Mouse (Mus musculus): ENCODE measurements around the gene Mmd.

Gene Mmd

DNA sequence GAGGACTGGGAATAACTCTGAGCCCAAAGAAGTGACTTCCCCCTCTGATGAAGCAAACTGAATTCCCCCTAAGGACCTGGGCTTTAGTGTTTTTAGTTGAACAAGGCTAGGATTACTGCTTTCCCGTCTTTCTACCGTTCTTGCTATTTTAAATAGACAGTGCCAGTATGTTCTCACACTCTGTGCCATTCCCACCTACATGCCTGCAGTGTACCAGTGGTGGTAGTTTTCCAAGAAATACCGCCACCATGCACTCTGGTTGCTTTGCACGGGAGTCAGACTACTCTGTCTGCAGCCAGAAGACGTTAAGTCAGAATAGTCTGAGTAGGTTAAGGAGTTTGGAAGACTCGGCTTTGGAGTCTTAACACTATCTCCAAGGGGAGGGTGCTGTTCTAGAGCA is 34.3 kb downstream of the Mmd start:
- no peak for DNase-seq (ENCODE audit: low read depth)

DNA sequence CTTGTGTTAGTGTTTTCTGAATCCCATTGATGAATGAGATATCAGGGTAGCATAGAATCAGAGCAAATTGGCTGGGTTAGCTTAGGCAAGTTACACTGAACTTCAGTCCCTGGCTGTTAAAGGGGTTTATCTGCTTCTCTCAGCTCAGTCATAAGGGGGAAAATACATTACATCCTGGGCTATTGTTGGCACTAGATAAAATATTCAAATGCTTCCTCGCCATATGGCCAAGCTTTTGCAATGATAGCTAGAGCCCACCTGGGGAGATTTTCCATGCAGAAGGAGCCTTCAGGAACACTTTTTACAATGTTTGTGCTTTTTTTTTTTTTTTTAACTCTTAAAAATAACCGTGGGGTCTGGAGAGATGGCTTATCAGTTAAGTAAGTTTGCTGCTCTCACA is 34.8 kb downstream of the Mmd start:
- DNase-seq (ENCODE audit: low read depth): no peak

DNA sequence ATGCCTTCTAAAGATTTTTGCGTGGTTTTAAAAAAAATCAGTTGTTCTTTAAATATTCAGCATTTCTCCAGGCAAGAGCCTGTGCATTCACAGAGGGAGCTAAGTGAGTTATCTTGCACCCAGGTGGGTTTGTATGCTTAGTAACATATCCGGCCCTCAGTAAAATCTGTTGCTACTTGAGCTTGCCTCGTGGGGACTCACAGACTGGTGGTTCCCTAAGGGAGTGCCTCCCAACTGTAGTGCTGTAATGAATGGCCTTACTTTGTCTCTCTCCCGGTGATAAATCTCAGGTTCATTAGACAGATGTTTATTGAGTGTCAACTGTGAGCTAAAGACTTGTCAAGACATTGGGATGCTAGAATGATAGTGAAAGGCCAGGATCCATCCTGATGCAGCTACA is 35.4 kb downstream of the Mmd start:
- DNase-seq (ENCODE audit: low read depth): no peak

DNA sequence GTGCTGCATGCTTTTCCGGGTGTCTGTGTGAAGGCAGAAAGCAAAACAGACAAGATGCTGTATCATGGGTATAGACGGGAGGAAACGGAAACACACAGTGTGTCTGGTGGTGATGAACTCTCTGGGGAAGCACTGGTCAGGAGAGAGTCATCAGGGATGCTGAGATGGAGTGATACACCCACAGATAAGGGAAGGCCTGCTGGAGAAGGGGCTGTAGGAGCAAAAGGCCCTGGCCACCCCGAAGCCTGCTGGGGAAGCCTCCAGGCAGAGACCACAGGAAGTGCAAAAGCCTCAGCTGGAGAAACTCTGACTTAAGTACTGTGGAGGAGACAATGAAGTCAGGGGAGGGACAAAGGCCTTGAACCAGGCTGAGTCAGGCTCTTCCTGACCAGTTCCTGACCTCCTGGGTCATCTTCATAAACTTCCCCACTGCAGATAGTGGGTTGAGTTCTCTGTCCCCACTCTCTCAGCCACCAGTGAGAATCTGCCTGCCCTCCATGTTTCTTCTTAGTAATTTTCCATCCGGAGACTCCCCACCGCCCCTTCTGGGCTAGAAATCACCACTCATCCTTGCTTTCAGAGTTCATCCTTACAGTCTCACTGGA is 37.4 kb downstream of the Mmd start:
- no peak for DNase-seq (ENCODE audit: low read depth)

DNA sequence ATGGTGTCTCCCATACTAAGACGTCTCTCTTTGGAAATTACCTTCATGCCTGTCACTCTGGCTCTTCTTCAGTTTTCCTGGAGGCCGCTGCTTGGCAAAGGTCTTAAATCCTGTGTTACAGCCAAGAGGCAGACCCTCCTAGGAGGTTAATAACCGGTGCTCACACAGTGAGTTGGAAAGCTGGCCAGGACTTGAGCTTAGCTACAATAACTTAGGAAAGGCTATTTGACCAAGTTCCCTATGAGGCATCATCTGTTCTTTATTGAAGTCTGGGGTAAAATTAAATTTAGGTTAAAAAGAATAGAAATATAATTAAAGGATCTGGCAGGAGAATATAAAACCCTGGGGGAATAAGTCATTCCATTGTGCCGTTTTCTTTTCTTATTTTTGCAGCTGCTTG is 41.9 kb downstream of the Mmd start:
- no peak for DNase-seq (ENCODE audit: low read depth)

DNA sequence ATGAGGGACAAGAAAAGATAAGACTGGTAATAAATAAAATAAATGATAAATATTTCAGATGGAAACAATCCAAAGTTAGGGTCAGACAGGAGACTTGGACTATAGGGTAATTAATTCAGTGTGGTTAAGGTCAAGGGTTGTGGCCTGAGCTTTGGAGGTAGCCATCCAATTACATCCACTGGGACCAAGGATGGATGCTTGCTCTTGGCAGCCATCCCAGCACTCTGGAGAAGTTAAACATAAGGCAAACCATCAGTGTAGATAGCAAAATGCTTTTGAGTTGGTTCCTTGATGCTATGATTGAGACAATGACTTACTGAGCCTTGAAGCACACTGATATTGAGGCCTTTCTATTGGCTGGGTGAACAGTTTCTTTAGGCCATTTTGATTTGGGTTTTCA is 43.5 kb downstream of the Mmd start:
- DNase-seq (ENCODE audit: low read depth): no peak

DNA sequence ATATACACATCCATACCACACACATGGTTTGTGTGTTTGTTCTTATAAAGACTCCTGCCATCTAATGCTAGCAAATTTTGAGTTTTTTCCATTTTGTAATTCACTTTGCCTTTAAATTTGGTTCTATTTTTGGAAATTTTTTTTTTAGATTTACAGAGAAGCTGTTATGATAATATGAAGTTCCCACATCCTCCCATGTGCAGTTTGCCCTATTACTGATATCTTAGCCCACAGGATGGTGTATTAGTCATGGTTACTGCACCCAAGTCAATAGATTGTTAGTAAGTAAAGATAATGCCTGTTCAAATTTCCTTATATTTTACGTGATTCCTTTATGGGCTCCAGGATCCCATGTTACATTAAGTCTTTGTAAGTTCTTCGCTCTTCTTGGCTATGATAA is 45.4 kb downstream of the Mmd start:
- no peak for DNase-seq (ENCODE audit: low read depth)

DNA sequence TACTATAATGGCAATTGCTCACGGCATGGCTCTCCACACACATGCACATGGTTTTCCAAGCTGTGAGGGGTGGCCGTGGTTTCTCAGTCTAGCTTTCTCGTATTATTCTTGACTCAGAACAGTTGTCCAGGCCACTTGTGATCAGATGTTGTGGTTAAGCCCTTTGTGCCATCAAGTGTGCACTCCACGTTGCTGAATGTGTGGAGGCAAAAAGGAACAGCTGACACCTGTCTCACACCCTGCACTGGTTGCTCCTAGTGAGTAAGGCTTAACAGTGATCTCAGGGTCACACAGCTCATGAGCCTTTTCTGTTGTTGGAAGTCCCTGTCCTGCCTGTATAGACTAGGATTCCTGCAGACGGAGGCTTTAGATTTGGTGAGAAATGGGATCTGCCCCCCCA is 56.8 kb downstream of the Mmd start:
- DNase-seq (ENCODE audit: low read depth): no peak

DNA sequence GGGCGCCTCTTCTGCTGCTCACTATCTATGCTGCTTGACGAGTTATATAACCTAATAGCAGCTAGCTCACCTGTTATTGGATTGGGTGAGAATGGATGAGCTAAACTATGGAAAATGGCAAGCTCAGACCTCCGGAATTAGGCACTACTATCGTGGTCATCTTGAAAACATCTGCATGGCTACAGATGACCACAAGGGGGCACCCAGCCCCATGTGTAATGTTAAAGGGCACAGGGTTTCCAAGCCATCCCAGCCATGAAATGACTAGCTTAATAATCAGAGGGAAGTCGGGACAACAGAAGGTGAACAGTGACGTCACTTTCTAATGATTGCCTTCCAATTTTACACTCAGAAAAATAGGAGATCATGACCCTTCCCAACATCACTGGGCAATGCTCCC is 57.7 kb downstream of the Mmd start:
- peak; percentile 48 for DNase-seq (ENCODE audit: low read depth)

DNA sequence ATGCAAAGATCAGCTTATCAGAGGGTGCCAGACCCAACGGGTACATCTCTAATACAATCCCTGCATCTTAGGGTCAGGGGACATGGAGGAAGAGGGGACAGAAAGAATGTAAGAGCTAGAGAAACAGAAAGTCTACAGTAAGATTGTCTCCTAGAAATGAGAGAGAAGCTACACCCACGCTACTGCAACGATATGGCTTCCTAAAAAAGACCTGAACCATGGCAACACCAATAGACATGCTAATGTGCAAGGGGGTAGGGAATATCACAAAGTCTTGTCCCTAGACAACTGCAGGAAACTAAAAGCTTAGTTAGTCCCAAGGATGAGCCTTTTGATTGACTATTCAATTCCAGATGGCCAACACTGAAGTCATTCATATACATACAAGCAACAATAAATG is 65.3 kb downstream of the Mmd start:
- no peak for DNase-seq (ENCODE audit: low read depth)

DNA sequence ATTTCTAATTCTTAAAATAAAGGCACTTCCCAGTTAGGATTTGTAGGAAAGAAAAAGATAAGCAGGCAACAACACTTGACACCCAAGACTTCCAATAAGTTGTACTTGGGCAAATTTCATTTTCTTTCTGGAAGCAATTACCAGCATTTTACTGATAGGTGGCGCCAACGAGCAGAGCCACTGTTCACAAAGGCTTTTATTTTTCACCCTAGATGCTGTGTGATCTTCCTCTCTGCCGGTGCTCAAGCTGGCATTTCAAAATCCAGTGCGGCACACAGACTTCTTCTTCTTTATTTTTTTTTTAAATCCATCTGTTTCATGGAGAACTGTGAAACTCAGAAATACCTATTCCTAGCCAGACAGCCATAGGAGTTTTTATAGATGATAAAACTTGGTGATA is 68.2 kb downstream of the Mmd start:
- peak; percentile 57 for DNase-seq (ENCODE audit: low read depth)

DNA sequence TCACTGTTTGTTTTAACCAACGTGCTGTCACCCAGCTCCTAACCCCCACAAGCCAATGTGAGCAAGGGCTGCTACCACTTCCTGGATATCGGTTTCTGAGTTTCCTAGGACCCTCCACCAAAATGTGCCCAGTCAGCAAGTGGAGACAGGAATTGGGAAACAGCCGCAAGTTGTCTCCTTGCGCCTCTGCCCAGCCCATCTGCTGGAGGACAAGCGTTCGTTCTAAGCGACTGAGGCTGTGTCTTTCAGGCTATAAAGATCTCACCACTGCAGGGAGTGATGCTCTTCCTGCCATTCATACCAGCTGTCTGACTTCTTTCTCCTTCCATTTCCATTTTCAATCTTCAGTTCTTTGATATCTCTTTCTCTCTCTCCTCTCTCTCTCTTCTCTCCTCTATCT is 71.7 kb downstream of the Mmd start:
- DNase-seq (ENCODE audit: low read depth): no peak

DNA sequence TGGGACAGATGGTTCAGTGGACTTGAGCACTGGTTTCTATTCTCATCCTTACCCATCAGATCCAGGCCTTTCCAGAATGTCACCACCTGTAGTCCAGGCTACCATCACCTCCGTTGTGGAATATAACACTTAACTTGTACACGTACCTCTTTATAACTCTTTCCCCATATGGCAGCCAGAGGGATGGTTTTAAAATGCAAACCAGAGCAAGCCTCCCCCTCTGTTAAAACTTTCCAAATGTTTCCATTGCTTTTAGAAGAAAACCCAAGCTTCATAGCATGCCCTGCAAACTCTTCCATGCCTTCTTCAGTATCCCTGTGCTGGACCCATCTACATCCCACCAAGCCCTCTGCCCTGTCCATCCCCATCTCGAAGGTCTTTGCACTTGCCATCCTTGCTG is 75.3 kb downstream of the Mmd start:
- no peak for DNase-seq (ENCODE audit: low read depth)

DNA sequence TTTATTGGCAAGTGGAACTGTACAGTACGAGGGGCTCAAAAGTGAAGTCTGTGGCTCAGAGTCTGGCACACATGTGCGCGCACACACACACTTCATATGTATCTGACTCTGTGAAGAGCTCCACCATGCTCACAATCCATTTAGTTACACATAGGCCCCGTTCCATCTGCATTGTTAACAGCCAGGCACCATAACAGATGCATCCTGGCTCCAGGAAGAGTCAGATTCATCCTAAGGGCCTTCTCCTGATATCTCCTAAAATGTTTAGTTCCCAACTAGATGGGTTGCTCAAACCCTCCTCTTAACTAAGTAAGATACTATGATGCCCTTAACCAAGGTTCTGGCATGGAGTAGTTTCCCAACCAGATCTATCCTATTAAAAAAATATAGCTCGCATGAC is 76.9 kb downstream of the Mmd start:
- no peak for DNase-seq (ENCODE audit: low read depth)

DNA sequence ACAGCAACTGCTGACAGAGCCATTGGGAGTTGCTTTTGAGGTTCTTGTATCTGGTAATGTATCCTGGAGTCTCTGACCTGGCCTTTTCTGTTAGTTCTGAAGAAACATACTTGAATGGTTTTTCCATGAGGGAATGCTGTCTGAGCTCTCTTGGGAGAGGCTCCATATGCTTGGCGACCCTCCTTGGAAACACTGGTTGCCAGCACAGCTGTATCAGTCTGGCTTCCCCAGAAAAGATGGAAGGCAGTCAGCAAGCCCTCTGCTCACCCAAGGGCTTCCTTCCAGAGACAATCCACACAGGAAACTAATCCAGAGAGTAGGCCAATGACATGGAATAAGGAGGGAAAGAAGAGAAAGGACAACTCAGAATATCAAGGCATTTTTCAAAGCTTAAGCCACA is 77.6 kb downstream of the Mmd start:
- no peak for DNase-seq (ENCODE audit: low read depth)

Measured in naive thymus-derived CD4-positive, alpha-beta T cell, adult 2 months (primary cell).